Mouse (Mus musculus) C2C12 (cell line): ENCODE results near the gene Kcnip1.

Experiments used
- CTCF ChIP-seq: IDR thresholded peaks from one replicate; pipeline ENCODE4 v1.5.1; 2011; ENCODE audit not compliant: control insufficient read depth, insufficient read depth, insufficient read length
- FOSL1 ChIP-seq: IDR thresholded peaks from one replicate; pipeline ENCODE4 v1.8.0; 2011; ENCODE audit warnings: mild to moderate bottlenecking, low read length; ENCODE audit not compliant: poor library complexity, insufficient read depth, severe bottlenecking
- MAX ChIP-seq: IDR thresholded peaks from one replicate; pipeline ENCODE4 v1.6.1; 2011; ENCODE audit warnings: mild to moderate bottlenecking, control low read depth
- MYOD1 ChIP-seq: IDR thresholded peaks from one replicate; pipeline ENCODE4 v1.6.1; 2011; ENCODE audit warnings: low read depth; ENCODE audit not compliant: control insufficient read depth, insufficient read length

DNA sequence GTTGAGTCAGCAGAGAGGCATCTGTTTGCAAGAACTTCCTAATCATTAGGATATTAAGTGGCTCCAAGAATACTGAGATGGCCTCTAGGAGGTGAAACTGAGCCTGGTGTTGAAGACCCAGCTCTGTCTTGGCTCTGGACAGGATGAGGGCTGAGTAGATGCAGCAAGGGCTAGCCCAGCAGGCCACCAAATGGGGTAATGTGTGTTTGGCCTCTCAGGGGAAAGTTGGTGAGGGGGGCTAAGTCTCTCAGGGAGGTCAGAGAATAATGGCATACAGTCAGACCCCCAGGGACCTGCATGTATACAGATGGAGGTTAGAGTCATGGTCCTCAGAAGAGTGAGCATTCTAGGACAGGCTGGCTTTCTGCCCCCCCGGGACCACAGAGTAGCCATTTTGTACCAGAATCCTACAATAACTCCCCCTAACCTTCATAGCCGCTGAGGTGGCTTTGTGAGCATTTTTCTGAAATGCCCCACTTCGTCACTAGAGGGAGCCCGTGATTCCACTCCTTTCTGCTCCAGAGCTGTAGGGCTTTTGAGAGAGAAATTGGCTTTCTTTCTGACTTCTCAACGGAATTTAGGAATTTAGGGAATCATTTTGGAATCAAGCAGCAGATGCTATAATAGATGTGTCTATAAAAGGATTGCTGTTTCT lies 9.1 kb upstream of the Kcnip1 start:
- no peak for TF ChIP-seq CTCF
- TF ChIP-seq MYOD1: no peak
- TF ChIP-seq FOSL1: no peak
- no peak for TF ChIP-seq MAX
